Mouse (Mus musculus) myocyte (in vitro differentiated cells): ENCODE data around the gene Epb41l5.

Experiments used
- CEBPB ChIP-seq: IDR thresholded peaks from 2 replicates; pipeline ENCODE4 v1.6.1; 2011; ENCODE audit warnings: mild to moderate bottlenecking, moderate library complexity; ENCODE audit not compliant: poor library complexity, insufficient read depth, severe bottlenecking
- E2F4 ChIP-seq: IDR thresholded peaks from one replicate; pipeline ENCODE4 v1.6.1; 2011; ENCODE audit warnings: mild to moderate bottlenecking, control low read depth, moderate library complexity; ENCODE audit not compliant: insufficient read depth
- MAX ChIP-seq: IDR thresholded peaks from one replicate; pipeline ENCODE4 v1.6.1; 2011; ENCODE audit warnings: low read depth, mild to moderate bottlenecking, control low read depth
- MYOD1 ChIP-seq, 3 experiments: IDR thresholded peaks; one replicate each; pipeline ENCODE4 v1.6.1; 2011; ENCODE audit warnings: control low read depth in 2 of 3, low read depth in 2 of 3, mild to moderate bottlenecking in 2 of 3, moderate library complexity in 1 of 3; ENCODE audit not compliant: insufficient read length in 2 of 3, control insufficient read depth in 1 of 3
- MYOG ChIP-seq, 3 experiments: IDR thresholded peaks; one replicate each; pipeline ENCODE4 v1.6.1; 2011; ENCODE audit warnings: control low read depth in 2 of 3, low read depth in 2 of 3, mild to moderate bottlenecking in 2 of 3; ENCODE audit not compliant: insufficient read length in 2 of 3, control insufficient read depth in 1 of 3, insufficient read depth in 1 of 3
- POLR2A ChIP-seq: IDR thresholded peaks from one replicate; pipeline ENCODE4 v1.6.1; 2011; ENCODE audit warnings: low read depth, mild to moderate bottlenecking, control low read depth, moderate library complexity; ENCODE audit not compliant: insufficient read length
- POLR2AphosphoS2 ChIP-seq: IDR thresholded peaks from one replicate; pipeline ENCODE4 v1.6.1; 2011; ENCODE audit warnings: low read depth, control low read depth; ENCODE audit not compliant: insufficient read length
- TCF12 ChIP-seq: IDR thresholded peaks from one replicate; pipeline ENCODE4 v1.6.1; 2011; ENCODE audit warnings: mild to moderate bottlenecking, control low read depth; ENCODE audit not compliant: poor library complexity, insufficient read depth, severe bottlenecking
- TCF3 ChIP-seq: IDR thresholded peaks from one replicate; pipeline ENCODE4 v1.6.1; 2011; ENCODE audit warnings: low read depth, control low read depth; ENCODE audit not compliant: insufficient read length
- USF1 ChIP-seq: IDR thresholded peaks from one replicate; pipeline ENCODE4 v1.6.1; 2011; ENCODE audit warnings: low read depth, mild to moderate bottlenecking, control low read depth, moderate library complexity

- TF ChIP-seq POLR2A (no peak), E2F4 (no peak), MAX (no peak), USF1 (no peak), TCF12 (no peak), MYOG (IDR thresholded peaks at IDR 0.05; ENCODE audit: control insufficient read depth in 1 of 3, insufficient read depth in 1 of 3, insufficient read length in 2 of 3, low read depth in 2 of 3) (no peak), POLR2AphosphoS2 (no peak), CEBPB (no peak), MYOD1 (IDR thresholded peaks at IDR 0.05; ENCODE audit: control insufficient read depth in 1 of 3, insufficient read length in 2 of 3, low read depth in 2 of 3) (no peak), TCF3 (no peak)
Measured at GRCm38 (mm10) chr1:119685773-119686558, 37.2 kb upstream of the Epb41l5 start.
